Mouse (Mus musculus): ENCODE results near the gene E130114P18Rik. TPM values are rescaled to one million over a fixed set of nuclear protein-coding genes. Genes with fewer than 3 reads are reported as not detected.

The E130114P18Rik gene
- polyA plus RNA-seq, 1 experiment = not detected

GRCm38 (mm10) chr4:97707373-97708152, 70.3 kb downstream of the E130114P18Rik start:
- Histone ChIP-seq H3K9me3 (ENCODE audit: control insufficient read depth, low read length) (no peaks in the 10 kb centered on the region), H3K4me1 (ENCODE audit: control insufficient read depth) (no peaks in the 10 kb centered on the region), H3K4me3 (replicated peaks) (no peak overlapping the region), H3K36me3 (ENCODE audit: control insufficient read depth) (no peaks in the 10 kb centered on the region), H3K27me3 (ENCODE audit: control insufficient read depth) (no peaks in the 10 kb centered on the region; the same call in 1 of the 2 replicates)
- TF ChIP-seq GATA1 (IDR thresholded peaks at IDR 0.05; ENCODE audit: low read length) (no peak), TAL1 (IDR thresholded peaks at IDR 0.05; ENCODE audit: low read length) (no peak)

GRCm38 (mm10) chr4:97696684-97697615, 80.9 kb downstream of the E130114P18Rik start:
- Histone ChIP-seq H3K4me3 (replicated peaks) (no peak overlapping the region), H3K4me1 (ENCODE audit: control insufficient read depth) (no peaks in the 10 kb centered on the region), H3K9me3 (ENCODE audit: control insufficient read depth, low read length) (no peaks in the 10 kb centered on the region), H3K27me3 (ENCODE audit: control insufficient read depth) (no peaks in the 10 kb centered on the region), H3K36me3 (ENCODE audit: control insufficient read depth) (no peaks in the 10 kb centered on the region)
- TF ChIP-seq TAL1 (IDR thresholded peaks at IDR 0.05; ENCODE audit: low read length) (no peak), GATA1 (IDR thresholded peaks at IDR 0.05; ENCODE audit: low read length) (no peak)

DNA sequence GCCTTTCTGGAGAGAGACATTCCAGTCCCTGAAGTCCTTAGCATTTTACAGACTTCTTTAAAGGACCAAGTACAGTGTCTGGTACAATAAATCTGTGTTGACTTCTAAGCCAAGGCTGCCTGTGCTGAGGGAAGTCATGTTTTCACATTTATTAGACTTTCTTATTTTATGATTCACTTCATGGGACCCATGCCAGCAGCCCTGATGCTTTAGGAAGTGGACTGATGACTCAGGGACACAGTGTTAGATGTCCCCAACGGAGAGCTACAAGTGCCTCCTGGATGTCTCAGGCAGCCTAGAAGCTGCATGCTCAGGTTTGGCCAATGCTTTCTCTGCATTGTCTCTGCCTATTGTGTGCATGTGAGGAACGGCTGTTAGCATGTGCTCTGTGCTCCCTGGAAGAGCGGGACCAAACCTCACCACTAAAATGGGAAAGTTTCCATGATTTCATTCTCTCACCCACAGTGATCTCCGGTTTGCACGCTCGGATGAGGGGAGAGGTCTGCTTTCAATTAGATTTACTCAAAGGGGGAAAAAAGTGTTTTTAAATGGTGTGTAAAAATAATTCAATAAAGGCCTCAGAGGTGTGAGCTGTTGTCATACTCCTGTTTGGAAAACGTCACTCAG, 82.4 kb downstream of the E130114P18Rik start:
- Histone ChIP-seq H3K36me3 (ENCODE audit: control insufficient read depth) (no peaks in the 10 kb centered on the region), H3K27me3 (ENCODE audit: control insufficient read depth) (no peaks in the 10 kb centered on the region), H3K4me3 (replicated peaks) (no peak overlapping the region), H3K9me3 (ENCODE audit: control insufficient read depth, low read length) (no peaks in the 10 kb centered on the region), H3K4me1 (ENCODE audit: control insufficient read depth) (no peaks in the 10 kb centered on the region)
- TF ChIP-seq GATA1 (IDR thresholded peaks at IDR 0.05; ENCODE audit: low read length) = no peak
- no peak for TF ChIP-seq TAL1 (IDR thresholded peaks at IDR 0.05; ENCODE audit: low read length)

DNA sequence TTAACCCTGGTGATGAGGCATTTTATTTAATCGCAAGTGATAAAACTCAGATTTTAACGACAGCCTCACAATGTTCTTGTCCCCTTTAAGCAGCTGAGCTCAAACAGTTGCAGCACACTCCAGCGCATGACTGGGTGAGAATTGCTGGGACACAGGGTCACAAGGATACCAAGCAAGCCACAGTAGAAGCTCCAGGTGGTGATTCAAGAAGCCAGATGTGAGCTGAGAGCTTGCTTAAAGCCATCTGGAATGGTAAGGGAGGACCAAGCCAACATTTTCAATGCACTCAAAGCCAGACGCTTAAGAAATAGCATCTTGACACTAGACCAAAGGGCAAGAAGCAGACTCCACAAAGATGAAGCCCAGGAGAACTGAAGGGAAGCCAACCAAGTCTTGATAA, 83.9 kb downstream of the E130114P18Rik start:
- TF ChIP-seq TAL1 (IDR thresholded peaks at IDR 0.05; ENCODE audit: low read length) = no peak
- no peak for TF ChIP-seq GATA1 (IDR thresholded peaks at IDR 0.05; ENCODE audit: low read length)
- no peak overlapping the region for H3K4me3 ChIP-seq (replicated peaks)
- no peaks in the 10 kb centered on the region for H3K4me1 ChIP-seq (ENCODE audit: control insufficient read depth)
- no peaks in the 10 kb centered on the region for H3K36me3 ChIP-seq (ENCODE audit: control insufficient read depth)
- H3K27me3 ChIP-seq (ENCODE audit: control insufficient read depth) = no peaks in the 10 kb centered on the region
- no peaks in the 10 kb centered on the region for H3K9me3 ChIP-seq (ENCODE audit: control insufficient read depth, low read length)

- H3K27me3 ChIP-seq (ENCODE audit: control insufficient read depth) = no peaks in the 10 kb centered on the region
- no peaks in the 10 kb centered on the region for H3K36me3 ChIP-seq (ENCODE audit: control insufficient read depth)
- TF ChIP-seq GATA1 (IDR thresholded peaks at IDR 0.05; ENCODE audit: low read length) = no peak
- no peak for TF ChIP-seq TAL1 (IDR thresholded peaks at IDR 0.05; ENCODE audit: low read length)
- no peaks in the 10 kb centered on the region for H3K9me3 ChIP-seq (ENCODE audit: control insufficient read depth, low read length)
- H3K4me3 ChIP-seq (replicated peaks) = no peak overlapping the region
- H3K4me1 ChIP-seq (ENCODE audit: control insufficient read depth) = no peaks in the 10 kb centered on the region
Measured at GRCm38 (mm10) chr4:97693054-97693453, 84.8 kb downstream of the E130114P18Rik start.

DNA sequence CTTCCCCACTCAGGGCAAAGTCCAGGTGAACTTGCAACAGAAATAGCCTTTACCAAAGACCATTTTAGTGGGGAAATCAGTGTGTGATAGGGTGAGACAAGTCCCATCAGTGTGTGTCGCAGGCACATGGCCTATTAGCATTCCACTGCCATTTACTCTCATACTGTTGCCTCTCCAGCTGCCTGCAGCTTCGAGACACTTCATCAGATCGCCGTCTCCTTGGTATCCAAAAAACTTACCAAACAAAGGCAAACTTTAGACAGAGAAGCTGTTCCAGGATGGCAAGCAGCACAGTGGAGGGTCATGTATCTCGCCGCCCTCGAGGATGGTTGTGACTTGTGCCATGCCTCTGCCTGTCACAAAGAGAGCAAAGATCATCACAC, 87.5 kb downstream of the E130114P18Rik start:
- TF ChIP-seq TAL1 (IDR thresholded peaks at IDR 0.05; ENCODE audit: low read length) (no peak), GATA1 (IDR thresholded peaks at IDR 0.05; ENCODE audit: low read length) (no peak)
- Histone ChIP-seq H3K4me3 (replicated peaks) (no peak overlapping the region), H3K27me3 (ENCODE audit: control insufficient read depth) (no peaks in the 10 kb centered on the region), H3K9me3 (ENCODE audit: control insufficient read depth, low read length) (no peaks in the 10 kb centered on the region), H3K4me1 (ENCODE audit: control insufficient read depth) (no peaks in the 10 kb centered on the region), H3K36me3 (ENCODE audit: control insufficient read depth) (no peaks in the 10 kb centered on the region)

- no peak overlapping the region for H3K4me3 ChIP-seq (replicated peaks)
Measured at GRCm38 (mm10) chr4:97689456-97690383, 88.2 kb downstream of the E130114P18Rik start.

GRCm38 (mm10) chr4:97686020-97686419, 91.9 kb downstream of the E130114P18Rik start:
- Histone ChIP-seq H3K4me1 (ENCODE audit: control insufficient read depth) (no peaks in the 10 kb centered on the region), H3K36me3 (ENCODE audit: control insufficient read depth) (no peaks in the 10 kb centered on the region), H3K27me3 (ENCODE audit: control insufficient read depth) (no peaks in the 10 kb centered on the region), H3K4me3 (replicated peaks) (no peak overlapping the region), H3K9me3 (ENCODE audit: control insufficient read depth, low read length) (no peaks in the 10 kb centered on the region)
- no peak for TF ChIP-seq GATA1 (IDR thresholded peaks at IDR 0.05; ENCODE audit: low read length)
- no peak for TF ChIP-seq TAL1 (IDR thresholded peaks at IDR 0.05; ENCODE audit: low read length)

More at GRCm38 (mm10) chr4:97689456-97690383, 88.2 kb downstream of the E130114P18Rik start:
- no peaks in the 10 kb centered on the region for H3K27me3 ChIP-seq (ENCODE audit: control insufficient read depth)
- H3K4me1 ChIP-seq (ENCODE audit: control insufficient read depth) = no peaks in the 10 kb centered on the region
- no peaks in the 10 kb centered on the region for H3K36me3 ChIP-seq (ENCODE audit: control insufficient read depth)
- TF ChIP-seq TAL1 (IDR thresholded peaks at IDR 0.05; ENCODE audit: low read length) = no peak
- no peak for TF ChIP-seq GATA1 (IDR thresholded peaks at IDR 0.05; ENCODE audit: low read length)
- no peaks in the 10 kb centered on the region for H3K9me3 ChIP-seq (ENCODE audit: control insufficient read depth, low read length)

Data from erythroblast, embryonic 14.5 days (primary cell).